ENCODE assay signal across 15 mouse cellular contexts in genomic region chr3:108088842-108089380, GRCm38 (mm10). TPM values are rescaled to one million over a fixed set of nuclear protein-coding genes. Genes with fewer than 3 reads are reported as not detected.
DNase-seq lines count a peak whose midpoint lies in the region; ATAC-seq and TF ChIP-seq lines count a peak whose summit lies in the region.
"Had no signal": no experiment of that assay in that cellular context is flagged by ENCODE, and none has a peak within 500 bp of the region (broad histone marks: within the 10 kb centered on the region; RNA-seq: fewer than 3 reads in every experiment).

No protein-coding gene starts in this region.

- peaks cover 29% of the 10 kb centered on the region for H3K4me1 ChIP-seq in intestine, embryonic 14.5 days (replicated peaks; ENCODE audit: control insufficient read depth, insufficient read depth, low read length)
- H3K4me1 ChIP-seq in intestine, postnatal 0 days (replicated peaks; ENCODE audit: control insufficient read depth, insufficient read depth, low read length): peaks cover 10% of the 10 kb centered on the region
- H3K4me1 ChIP-seq in E14TG2a.4 (replicated peaks; ENCODE audit: low read depth, low read length): peaks cover 66% of the 10 kb centered on the region
- peaks cover 26% of the 10 kb centered on the region for H3K4me1 ChIP-seq in intestine, embryonic 16.5 days (ENCODE audit: control insufficient read depth, insufficient read depth, low read length)

- H3K9ac ChIP-seq in intestine, embryonic 14.5 days (ENCODE audit: low read length): no peak overlapping the region
- no peak overlapping the region for H3K9ac ChIP-seq in intestine, postnatal 0 days (ENCODE audit: low read depth, low read length)
- H3K9ac ChIP-seq in intestine, embryonic 16.5 days (ENCODE audit: low read depth, low read length): 0 out of 2 replicates have a peak overlapping the region, but pooled peaks have one; percentile 42
- H3K9ac ChIP-seq: lung, embryonic 14.5 days had no signal

- no peak overlapping the region for H3K4me2 ChIP-seq in intestine, embryonic 14.5 days (ENCODE audit: low read length)
- no peak overlapping the region for H3K4me2 ChIP-seq in intestine, postnatal 0 days (replicated peaks; ENCODE audit: low read depth)
- H3K4me2 ChIP-seq in intestine, embryonic 16.5 days (ENCODE audit: low read depth, low read length): no peak overlapping the region
- H3K4me2 ChIP-seq: lung, embryonic 14.5 days had no signal

- no peaks in the 10 kb centered on the region for H3K9me3 ChIP-seq in intestine, embryonic 14.5 days (ENCODE audit: control insufficient read depth, low read length)
- H3K9me3 ChIP-seq in intestine, postnatal 0 days (ENCODE audit: control insufficient read depth): no peaks in the 10 kb centered on the region
- H3K9me3 ChIP-seq in E14TG2a.4 (ENCODE audit: low read length): no peaks in the 10 kb centered on the region
- H3K9me3 ChIP-seq in intestine, embryonic 16.5 days (ENCODE audit: control insufficient read depth, low read length): no peaks in the 10 kb centered on the region

- no peaks in the 10 kb centered on the region for H3K36me3 ChIP-seq in intestine, embryonic 14.5 days (ENCODE audit: control insufficient read depth, insufficient read depth, low read length)
- no peaks in the 10 kb centered on the region for H3K36me3 ChIP-seq in intestine, postnatal 0 days (ENCODE audit: control insufficient read depth, insufficient read depth)
- peaks cover 3% of the 10 kb centered on the region; the same call in 1 of the 2 replicates for H3K36me3 ChIP-seq in E14TG2a.4 (ENCODE audit: insufficient read depth, low read length)
- no peaks in the 10 kb centered on the region for H3K36me3 ChIP-seq in intestine, embryonic 16.5 days (ENCODE audit: control insufficient read depth, insufficient read depth, low read length)

- peak overlapping the region; percentile 1; the same call in 1 of the 2 replicates for H3K27ac ChIP-seq in intestine, embryonic 14.5 days (ENCODE audit: low read depth)
- no peak overlapping the region for H3K27ac ChIP-seq in intestine, postnatal 0 days (ENCODE audit: low read depth, low read length)
- no peak overlapping the region for H3K27ac ChIP-seq in intestine, embryonic 16.5 days (ENCODE audit: low read length)

- no peaks in the 10 kb centered on the region for H3K27me3 ChIP-seq in intestine, embryonic 14.5 days (replicated peaks; ENCODE audit: control insufficient read depth, insufficient read depth, low read length)
- no peaks in the 10 kb centered on the region for H3K27me3 ChIP-seq in intestine, postnatal 0 days (replicated peaks; ENCODE audit: control insufficient read depth, insufficient read depth, low read length)
- H3K27me3 ChIP-seq in E14TG2a.4 (ENCODE audit: insufficient read depth, low read length): peaks cover 3% of the 10 kb centered on the region; the same call in 1 of the 2 replicates
- no peaks in the 10 kb centered on the region for H3K27me3 ChIP-seq in intestine, embryonic 16.5 days (replicated peaks; ENCODE audit: control insufficient read depth, insufficient read depth, low read length)

- no peak for TF ChIP-seq CTCF in intestine, postnatal 0 days (IDR thresholded peaks at IDR 0.05; ENCODE audit: low read depth)
- TF ChIP-seq CTCF in E14TG2a.4 (conservative IDR thresholded peaks at IDR 0.05; ENCODE audit: low read length): no peak

- no peak overlapping the region for H3K4me3 ChIP-seq in intestine, embryonic 14.5 days (ENCODE audit: low read depth, low read length)
- H3K4me3 ChIP-seq in intestine, postnatal 0 days (ENCODE audit: low read depth, low read length): no peak overlapping the region
- H3K4me3 ChIP-seq in E14TG2a.4 (replicated peaks; ENCODE audit: low read length): peak overlapping the region; percentile 14
- no peak overlapping the region for H3K4me3 ChIP-seq in intestine, embryonic 16.5 days (ENCODE audit: low read length)
- H3K4me3 ChIP-seq: erythroblast, embryonic 14.5 days had no signal

- no peak for ATAC-seq in intestine, embryonic 14.5 days (replicated peaks; ENCODE audit: low FRiP score, low TSS enrichment, low read depth)
- no peak for ATAC-seq in intestine, postnatal 0 days
- no peak for ATAC-seq in intestine, embryonic 16.5 days
- no peak for ATAC-seq in granulocyte monocyte progenitor cell, adult 5-6 weeks (replicated peaks; ENCODE audit: poor library complexity, severe bottlenecking)

- WGBS in intestine, embryonic 14.5 days: 27% methylated on average over 5 of the region's 5 CpGs
- 35% methylated on average over 5 of the region's 5 CpGs for WGBS in intestine, postnatal 0 days
- 40% methylated on average over 5 of the region's 5 CpGs for WGBS in intestine, embryonic 16.5 days

- no peak for DNase-seq in intestine, embryonic 14.5 days (ENCODE audit: low spot score)
- DNase-seq in NIH3T3 (ENCODE audit: low read depth): peak; percentile 72
- no peak for DNase-seq in cerebellum, postnatal 14 days
- DNase-seq: gastrocnemius, postnatal 36 days; kidney, adult 11 months; lung, embryonic 14.5 days; right cerebral cortex, postnatal 14 days; thymus, postnatal 36 days had no signal

RNA-seq across cellular contexts. Expression of gene Ampd2, which starts 2.5 kb away (rescaled TPM):
- polyA plus RNA-seq in intestine, embryonic 14.5 days (2014; fragmentation: Nextera tagmentation; extraction: Ambion mirVana): 38.6 and 42.2 TPM in 2 replicates
- polyA plus RNA-seq in intestine, postnatal 0 days (2015; fragmentation: Nextera tagmentation; extraction: Ambion mirVana): 17.6 and 18.2 TPM in 2 replicates
- polyA plus RNA-seq in intestine, embryonic 16.5 days (2015; fragmentation: Nextera tagmentation; extraction: Ambion mirVana): 46.9 and 48.9 TPM in 2 replicates
- 126 and 158 TPM in 2 replicates for total RNA-seq in granulocyte monocyte progenitor cell, adult 5-6 weeks (2014; fragmentation: Nextera tagmentation)
- total RNA-seq in granulocyte monocyte progenitor cell, adult 5-6 weeks (2017): 54.6 and 69.6 TPM in 2 replicates

RNA-seq across cellular contexts. Expression of gene Gnat2, which starts 3.7 kb away (rescaled TPM):
- polyA plus RNA-seq in intestine, embryonic 14.5 days (2014; fragmentation: Nextera tagmentation; extraction: Ambion mirVana): 0.93 and 1.6 TPM in 2 replicates
- 0.43 and 0.80 TPM in 2 replicates for polyA plus RNA-seq in intestine, postnatal 0 days (2015; fragmentation: Nextera tagmentation; extraction: Ambion mirVana)
- 1.9 and 2.7 TPM in 2 replicates for polyA plus RNA-seq in intestine, embryonic 16.5 days (2015; fragmentation: Nextera tagmentation; extraction: Ambion mirVana)
- total RNA-seq in granulocyte monocyte progenitor cell, adult 5-6 weeks (2014; fragmentation: Nextera tagmentation): 1.9 and 2.2 TPM in 2 replicates
- 2.5 TPM in 1 of 2 replicates, not detected in the other for total RNA-seq in granulocyte monocyte progenitor cell, adult 5-6 weeks (2017)
- total RNA-seq: layer of hippocampus, adult 18-20 months; midbrain, postnatal 0 days had no signal

RNA-seq across cellular contexts. Expression of gene Gstm4, which starts 44.2 kb away (rescaled TPM):
- polyA plus RNA-seq in intestine, embryonic 14.5 days (2014; fragmentation: Nextera tagmentation; extraction: Ambion mirVana): 20.4 and 20.6 TPM in 2 replicates
- 28.4 and 30.5 TPM in 2 replicates for polyA plus RNA-seq in intestine, postnatal 0 days (2015; fragmentation: Nextera tagmentation; extraction: Ambion mirVana)
- 47.9 and 49.2 TPM in 2 replicates for polyA plus RNA-seq in intestine, embryonic 16.5 days (2015; fragmentation: Nextera tagmentation; extraction: Ambion mirVana)
- 21.7 and 31.2 TPM in 2 replicates for total RNA-seq in granulocyte monocyte progenitor cell, adult 5-6 weeks (2014; fragmentation: Nextera tagmentation)
- total RNA-seq in granulocyte monocyte progenitor cell, adult 5-6 weeks (2017): 16.3 and 35.5 TPM in 2 replicates

RNA-seq across cellular contexts. Expression of gene Gnai3, which starts 57.0 kb away (rescaled TPM):
- 171 and 182 TPM in 2 replicates for polyA plus RNA-seq in intestine, embryonic 14.5 days (2014; fragmentation: Nextera tagmentation; extraction: Ambion mirVana)
- 99.6 and 101 TPM in 2 replicates for polyA plus RNA-seq in intestine, postnatal 0 days (2015; fragmentation: Nextera tagmentation; extraction: Ambion mirVana)
- polyA plus RNA-seq in intestine, embryonic 16.5 days (2015; fragmentation: Nextera tagmentation; extraction: Ambion mirVana): 168 and 170 TPM in 2 replicates
- 82.3 and 93.1 TPM in 2 replicates for total RNA-seq in granulocyte monocyte progenitor cell, adult 5-6 weeks (2014; fragmentation: Nextera tagmentation)
- total RNA-seq in granulocyte monocyte progenitor cell, adult 5-6 weeks (2017): 139 and 189 TPM in 2 replicates
